Mouse (Mus musculus): ENCODE data around the gene Trim30a. TPM values are rescaled to one million over a fixed set of nuclear protein-coding genes. Genes with fewer than 3 reads are reported as not detected.
"Not testable (repeated sequence)": the region's sequence is repeated elsewhere in the genome, so short reads cannot be mapped to it uniquely, and the experiment has no call there.

The Trim30a gene
- 2.0 and 2.6 TPM in 2 replicates for polyA plus RNA-seq (2012; rRNA removed)

DNA sequence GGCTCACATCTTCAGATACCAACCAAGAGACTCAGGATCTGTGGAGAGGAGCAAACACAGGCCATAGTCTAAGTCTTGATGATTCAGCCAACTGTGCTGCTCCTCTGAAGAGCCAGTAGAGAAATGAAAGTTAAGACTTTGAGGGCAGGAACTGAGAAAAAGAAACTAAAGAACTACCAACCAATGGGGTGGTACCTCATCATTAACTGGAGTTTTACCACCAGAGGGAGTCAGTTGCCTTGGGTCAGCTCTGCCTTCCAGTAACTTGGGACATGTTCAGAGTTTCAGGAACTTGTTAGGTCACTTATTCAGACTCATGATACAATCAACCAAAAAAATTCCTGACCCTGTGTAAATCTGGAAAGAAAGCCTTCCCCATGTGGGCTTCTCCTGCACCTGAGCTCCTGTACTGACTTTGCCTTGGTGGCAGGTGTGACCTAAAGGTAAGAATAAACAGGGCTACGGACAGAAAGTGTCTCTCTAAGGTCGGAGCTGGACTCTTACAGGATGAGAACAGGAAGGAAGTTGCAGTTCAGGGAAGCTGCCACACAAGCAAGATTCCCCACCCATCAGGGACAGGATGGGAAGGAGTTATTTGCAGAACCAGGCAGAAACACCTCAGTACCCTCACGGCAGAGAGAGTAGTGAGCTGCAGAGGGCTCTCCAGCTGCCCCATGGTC, at the start of gene Trim30a:
Gene Trim30a (minus strand): TSS at position 129 of the 680 bp plus-strand sequence.
- no peaks in the 10 kb centered on the region for H3K4me1 ChIP-seq (ENCODE audit: control insufficient read depth, insufficient read depth, low read length)
- no peak within 1 kb of the TSS; the same call in 1 of the 2 replicates for H3K4me3 ChIP-seq (ENCODE audit: insufficient read depth, low read length)
- 0 out of 2 replicates have a peak, but pooled peaks have one; percentile 1 for TF ChIP-seq CTCF (IDR thresholded peaks at IDR 0.05; ENCODE audit: extremely low read depth, insufficient read depth, low read length)
- no peak for TF ChIP-seq POLR2A (IDR thresholded peaks at IDR 0.05; ENCODE audit: extremely low read depth, insufficient read depth, low read length)
- H3K27ac ChIP-seq (ENCODE audit: insufficient read depth, low read length) = no peak within 1 kb of the TSS; the same call in 1 of the 2 replicates

DNA sequence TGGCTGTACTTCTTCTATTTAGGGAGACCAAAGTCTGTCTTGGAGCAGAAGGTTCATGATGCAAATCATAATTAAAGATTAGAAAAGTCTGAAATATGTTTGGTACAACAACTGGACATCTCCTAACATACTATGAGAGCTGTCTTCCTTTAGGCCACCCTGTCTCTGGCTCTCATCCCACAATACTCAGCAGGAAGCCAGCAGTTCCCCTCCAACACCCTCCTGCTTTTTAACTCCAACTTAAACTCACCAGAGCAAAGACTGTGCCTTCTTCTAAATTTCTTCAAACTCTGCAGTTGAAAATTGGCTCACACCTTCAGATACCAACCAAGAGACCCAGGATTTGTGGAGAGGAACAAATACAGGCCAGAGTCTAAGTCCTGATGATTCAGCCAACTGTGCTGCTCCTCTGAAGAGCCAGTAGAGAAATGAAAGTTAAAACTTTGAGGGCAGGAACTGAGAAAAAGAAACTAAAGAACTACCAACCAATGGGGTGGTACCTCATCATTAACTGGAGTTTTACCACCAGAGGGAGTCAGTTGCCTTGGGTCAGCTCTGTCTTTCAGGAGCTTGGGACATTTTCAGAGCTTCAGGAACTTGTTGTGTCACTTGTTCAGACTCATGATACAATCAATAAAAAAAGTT, 42.5 kb upstream of the Trim30a start, which contains the start of gene Trim30d:
Gene Trim30d (minus strand): TSS at position 429 of the 645 bp plus-strand sequence.
- TF ChIP-seq CTCF (IDR thresholded peaks at IDR 0.05; ENCODE audit: extremely low read depth, insufficient read depth, low read length) = peak; percentile 8; the same call in 1 of the 2 replicates
- H3K4me3 ChIP-seq (ENCODE audit: insufficient read depth, low read length); H3K27ac ChIP-seq (ENCODE audit: insufficient read depth, low read length); H3K4me1 ChIP-seq (ENCODE audit: control insufficient read depth, insufficient read depth, low read length): not testable (repeated sequence)

DNA sequence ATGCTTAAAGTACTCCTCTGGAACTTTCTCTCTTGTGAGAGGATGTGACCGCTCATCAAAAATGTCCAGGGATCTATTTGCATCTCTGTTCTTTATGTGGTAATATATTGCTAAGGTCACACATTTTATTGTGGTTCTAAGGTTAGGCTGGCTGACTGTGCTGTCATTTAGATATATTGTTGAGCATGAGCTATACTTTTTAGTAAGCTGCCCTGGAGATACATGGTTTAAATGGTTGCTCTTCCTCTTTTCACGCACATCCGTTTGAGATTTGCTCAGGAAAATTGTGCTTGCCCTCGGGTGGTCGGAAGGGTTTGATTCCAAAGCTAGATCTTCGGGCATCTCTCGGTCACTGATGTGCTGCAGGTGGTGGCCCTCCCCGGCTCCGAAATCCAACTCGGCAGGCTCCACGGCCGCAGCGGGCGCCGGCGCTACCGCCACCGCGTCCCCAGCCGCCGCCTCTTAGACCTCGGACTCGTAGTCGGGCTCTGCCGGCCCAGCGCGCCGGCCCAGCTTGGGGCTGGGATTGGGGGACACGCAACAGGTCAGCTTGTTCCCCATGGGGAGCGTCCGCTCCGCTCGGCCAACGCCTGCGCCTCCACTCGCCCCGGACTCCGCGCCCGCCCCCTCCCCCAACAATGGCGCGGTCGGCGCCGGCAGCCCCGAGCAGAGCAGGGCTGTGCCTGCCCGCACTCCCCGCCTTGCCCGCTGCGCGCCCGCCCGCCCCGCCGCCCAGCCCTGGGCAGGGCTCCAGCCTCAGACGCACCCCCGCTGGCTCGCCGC, 36.8 kb upstream of the Trim30a start:
- H3K4me1 ChIP-seq (ENCODE audit: control insufficient read depth, insufficient read depth, low read length) = no peaks in the 10 kb centered on the region
- H3K27ac ChIP-seq (ENCODE audit: insufficient read depth, low read length) = no peak overlapping the region
- no peak for TF ChIP-seq POLR2A (IDR thresholded peaks at IDR 0.05; ENCODE audit: extremely low read depth, insufficient read depth, low read length)
- no peak for TF ChIP-seq CTCF (IDR thresholded peaks at IDR 0.05; ENCODE audit: extremely low read depth, insufficient read depth, low read length)
- H3K4me3 ChIP-seq (ENCODE audit: insufficient read depth, low read length) = no peak overlapping the region

DNA sequence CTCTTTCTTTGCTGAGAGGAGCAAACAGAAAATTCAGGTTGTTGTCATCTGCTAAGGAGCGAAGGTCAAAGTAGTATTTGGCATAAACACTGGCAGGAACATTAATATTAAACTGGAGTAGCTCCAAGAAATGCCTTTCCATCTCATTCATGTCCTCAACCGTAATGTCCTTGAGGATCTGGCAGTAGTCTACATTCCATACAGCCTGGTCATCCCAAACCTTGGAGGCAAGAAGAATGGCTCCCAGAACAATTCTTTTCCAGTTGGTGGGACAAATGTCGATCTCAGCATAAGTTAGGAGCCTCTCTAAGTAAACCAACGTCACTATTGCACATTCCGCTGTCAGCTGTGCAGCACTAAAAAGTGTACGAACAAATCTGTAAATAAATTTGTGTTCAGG, 36.2 kb upstream of the Trim30a start:
- not testable (repeated sequence) for H3K4me1 ChIP-seq (ENCODE audit: control insufficient read depth, insufficient read depth, low read length); H3K4me3 ChIP-seq (ENCODE audit: insufficient read depth, low read length); H3K27ac ChIP-seq (ENCODE audit: insufficient read depth, low read length)

DNA sequence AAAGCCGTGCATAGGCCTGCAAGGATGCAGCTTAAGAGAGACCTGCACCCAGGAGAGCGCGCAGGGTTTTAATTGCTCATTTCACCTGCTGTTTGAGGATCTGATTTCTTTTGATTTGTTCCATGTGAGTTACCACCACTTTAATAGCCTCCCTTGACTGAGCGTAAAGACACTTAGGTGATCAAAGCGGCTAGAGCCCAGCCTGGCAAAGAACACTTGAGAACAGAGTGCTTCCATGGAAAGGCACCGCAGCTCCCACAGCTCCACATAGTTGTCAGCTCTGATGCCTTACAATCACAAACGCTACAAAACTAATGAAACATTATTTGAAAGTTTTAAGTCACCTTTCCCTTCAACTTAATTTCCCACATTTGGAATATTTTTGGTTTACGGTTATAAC, 34.5 kb upstream of the Trim30a start:
- not testable (repeated sequence) for H3K4me1 ChIP-seq (ENCODE audit: control insufficient read depth, insufficient read depth, low read length); H3K27ac ChIP-seq (ENCODE audit: insufficient read depth, low read length); H3K4me3 ChIP-seq (ENCODE audit: insufficient read depth, low read length)

DNA sequence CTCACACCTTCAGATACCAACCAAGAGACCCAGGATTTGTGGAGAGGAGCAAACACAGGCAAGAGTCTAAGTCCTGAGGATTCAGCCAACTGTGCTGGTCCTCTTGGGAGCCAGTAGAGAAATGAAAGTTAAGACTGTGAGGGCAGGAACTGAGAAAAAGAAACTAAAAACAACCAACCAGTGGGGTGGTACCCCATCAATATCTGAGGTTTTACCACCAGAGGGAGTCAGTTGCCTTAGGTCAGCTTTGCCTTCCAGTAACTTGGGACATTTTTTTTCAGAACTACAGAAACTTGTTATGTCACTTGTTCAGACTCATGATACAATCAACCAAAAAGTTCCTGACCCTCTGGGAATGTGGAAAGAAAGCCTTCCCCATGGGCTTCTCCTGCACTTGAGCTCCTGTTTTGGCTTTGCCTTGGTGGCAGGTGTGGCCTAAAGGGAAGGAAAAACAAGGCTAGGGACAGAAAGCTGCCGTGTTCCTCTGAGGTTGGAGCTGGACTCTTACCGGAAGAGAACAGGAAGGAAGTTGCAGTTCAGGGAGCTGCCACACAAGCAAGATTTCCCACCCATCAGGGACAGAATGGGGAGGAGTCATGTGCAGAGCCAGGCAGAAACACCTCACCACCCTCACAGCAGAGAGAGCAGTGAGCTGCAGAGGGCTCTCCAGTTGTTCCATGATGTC, 18.9 kb downstream of the Trim30a start:
- Histone ChIP-seq H3K27ac (ENCODE audit: insufficient read depth, low read length) (peak overlapping the region; percentile 71), H3K4me3 (ENCODE audit: insufficient read depth, low read length) (no peak overlapping the region), H3K4me1 (ENCODE audit: control insufficient read depth, insufficient read depth, low read length) (no peaks in the 10 kb centered on the region)
- TF ChIP-seq POLR2A (IDR thresholded peaks at IDR 0.05; ENCODE audit: extremely low read depth, insufficient read depth, low read length) = no peak
- no peak for TF ChIP-seq CTCF (IDR thresholded peaks at IDR 0.05; ENCODE audit: extremely low read depth, insufficient read depth, low read length)

DNA sequence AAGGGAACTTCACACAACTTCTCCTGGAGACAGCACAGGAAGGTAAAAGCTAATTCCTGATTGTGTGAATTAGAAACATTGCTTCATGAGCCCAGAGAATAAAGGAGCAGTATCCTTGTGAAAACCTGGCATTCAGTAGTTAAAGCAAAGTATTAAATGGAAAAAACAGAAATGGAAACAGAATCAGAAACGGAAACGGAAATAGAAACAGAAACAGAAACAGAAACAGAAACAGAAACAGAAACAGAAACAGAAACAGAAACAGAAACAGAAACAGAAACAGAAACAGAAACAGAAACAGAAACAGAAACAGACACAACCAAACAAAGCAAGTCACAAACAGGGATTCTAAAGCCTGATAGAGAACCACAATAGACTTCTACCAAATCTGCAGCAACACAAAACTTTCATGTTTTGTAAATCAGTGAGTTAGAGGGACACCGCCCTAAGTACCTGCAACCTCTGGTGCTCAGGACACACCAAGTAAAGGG, 60.5 kb downstream of the Trim30a start:
- Histone ChIP-seq H3K27ac (ENCODE audit: insufficient read depth, low read length) (no peak overlapping the region), H3K4me3 (ENCODE audit: insufficient read depth, low read length) (no peak overlapping the region), H3K4me1 (ENCODE audit: control insufficient read depth, insufficient read depth, low read length) (no peaks in the 10 kb centered on the region)
- TF ChIP-seq CTCF (IDR thresholded peaks at IDR 0.05; ENCODE audit: extremely low read depth, insufficient read depth, low read length) (no peak), POLR2A (IDR thresholded peaks at IDR 0.05; ENCODE audit: extremely low read depth, insufficient read depth, low read length) (no peak)

DNA sequence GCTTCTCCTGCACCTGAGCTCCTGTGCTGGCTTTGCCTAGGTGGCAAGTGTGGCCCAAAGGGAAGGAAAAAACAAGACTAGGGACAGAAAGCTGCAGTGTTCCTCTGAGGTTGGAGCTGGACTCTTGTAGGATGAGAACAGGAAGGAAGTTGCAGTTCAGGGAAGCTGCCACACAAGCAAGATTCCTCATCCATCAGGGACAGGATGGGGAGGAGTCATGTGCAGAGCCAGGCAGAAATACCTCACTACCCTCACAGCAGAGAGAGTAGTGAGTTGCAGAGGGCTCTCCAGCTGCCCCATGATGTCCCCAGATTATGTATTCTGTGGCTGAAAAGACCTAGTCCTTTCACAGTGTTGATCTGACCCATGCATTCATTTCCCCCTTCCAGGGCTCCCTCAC, 63.9 kb downstream of the Trim30a start:
- no peaks in the 10 kb centered on the region for H3K4me1 ChIP-seq (ENCODE audit: control insufficient read depth, insufficient read depth, low read length)
- TF ChIP-seq CTCF (IDR thresholded peaks at IDR 0.05; ENCODE audit: extremely low read depth, insufficient read depth, low read length) (no peak), POLR2A (IDR thresholded peaks at IDR 0.05; ENCODE audit: extremely low read depth, insufficient read depth, low read length) (no peak)
- H3K4me3 ChIP-seq (ENCODE audit: insufficient read depth, low read length) = no peak overlapping the region
- H3K27ac ChIP-seq (ENCODE audit: insufficient read depth, low read length) = no peak overlapping the region

DNA sequence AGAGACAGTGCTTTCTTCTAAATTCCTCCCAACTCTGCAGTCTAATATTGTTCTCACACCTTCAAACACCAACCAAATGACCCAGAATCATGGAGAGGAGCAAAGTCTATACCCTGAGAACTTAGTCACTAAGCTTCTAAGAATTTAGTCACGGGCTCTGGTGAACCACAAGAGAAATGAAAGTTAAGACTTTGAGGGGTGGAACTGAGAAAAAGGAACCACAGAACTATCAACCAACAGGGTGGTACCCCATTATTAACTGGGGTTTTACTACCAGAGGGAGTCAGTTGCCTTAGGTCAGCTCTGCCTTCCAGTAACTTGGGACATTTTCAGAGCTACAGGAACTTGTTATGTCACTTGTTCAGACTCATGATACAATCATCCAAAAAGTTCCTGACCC, 64.3 kb downstream of the Trim30a start, which contains the start of gene Trim30c:
Gene Trim30c (minus strand): TSS at position 140 of the 400 bp plus-strand sequence.
- Histone ChIP-seq H3K4me3 (ENCODE audit: insufficient read depth, low read length) (no peak within 1 kb of the TSS), H3K27ac (ENCODE audit: insufficient read depth, low read length) (no peak within 1 kb of the TSS), H3K4me1 (ENCODE audit: control insufficient read depth, insufficient read depth, low read length) (no peaks in the 10 kb centered on the region)
- TF ChIP-seq CTCF (IDR thresholded peaks at IDR 0.05; ENCODE audit: extremely low read depth, insufficient read depth, low read length) (no peak), POLR2A (IDR thresholded peaks at IDR 0.05; ENCODE audit: extremely low read depth, insufficient read depth, low read length) (no peak)
